Mouse (Mus musculus): ENCODE results near the gene Clcn2. TPM values are rescaled to one million over a fixed set of nuclear protein-coding genes. Genes with fewer than 3 reads are reported as not detected.

The Clcn2 gene
- total and polyA plus RNA-seq, 3 experiments, result 5.4 to 9.4 TPM; not detected in 1

DNA sequence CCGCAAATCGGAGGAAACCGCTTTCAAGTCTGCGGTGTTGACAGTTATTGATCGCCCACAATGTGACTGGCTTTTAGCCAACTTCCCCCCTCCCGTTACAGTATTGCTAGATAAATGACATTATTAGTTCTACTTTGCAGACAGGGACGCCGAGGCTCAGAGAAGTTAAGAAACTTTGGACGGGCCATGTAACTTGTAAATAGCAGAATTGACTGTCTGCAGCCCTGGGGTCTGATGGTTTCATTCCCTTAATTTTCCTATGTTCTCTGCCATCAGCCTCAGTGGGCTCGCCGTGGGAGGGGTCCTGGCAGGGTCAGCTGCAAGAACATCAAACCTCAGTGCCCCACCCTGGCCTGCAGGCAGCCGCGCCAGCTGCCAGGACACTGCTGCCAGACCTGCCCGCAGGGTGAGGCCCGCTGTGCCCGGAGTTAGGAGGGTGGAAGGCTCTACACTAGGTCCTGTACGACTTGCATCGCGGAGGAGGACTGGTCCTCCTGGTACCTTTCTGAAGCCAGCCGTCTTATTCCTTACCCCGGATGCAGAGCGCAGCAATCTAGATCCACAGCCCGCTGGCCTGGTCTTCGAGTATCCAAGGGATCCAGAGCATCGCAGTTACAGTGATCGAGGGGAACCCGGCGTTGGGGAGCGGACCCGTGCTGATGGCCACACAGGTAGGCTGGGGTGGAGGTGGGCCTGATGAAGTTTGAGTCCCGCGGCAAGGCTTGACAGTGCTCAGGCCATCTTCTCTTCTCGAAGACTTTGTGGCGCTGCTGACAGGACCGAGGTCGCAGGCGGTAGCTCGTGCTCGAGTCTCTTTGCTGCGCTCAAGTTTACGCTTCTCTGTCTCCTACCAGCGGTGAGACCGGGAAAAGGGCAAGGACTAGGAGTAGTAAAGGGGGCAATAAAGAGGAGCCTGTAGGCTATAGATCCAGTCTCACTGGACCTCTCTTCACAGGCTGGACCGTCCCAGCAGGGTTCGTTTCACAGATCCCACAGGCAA, 16.5 kb upstream of the Clcn2 start, which contains the start of gene Thpo:
TSS of gene Thpo (minus strand) at position 781 of the 1,000 bp plus-strand sequence.
- Histone ChIP-seq H3K9ac (ENCODE audit: control insufficient read depth, low read depth, low read length, poor library complexity, severe bottlenecking) (no peak within 1 kb of the TSS), H3K27me3 (ENCODE audit: control insufficient read depth in 1 of 2, insufficient read depth in 2 of 2, low read length in 2 of 2) (no peaks in the 10 kb centered on the region; a peak in 3 of 4 replicates), H3K79me2 (ENCODE audit: control insufficient read depth, insufficient read depth, low read length, poor library complexity) (no peaks in the 10 kb centered on the region), H3K4me3 (ENCODE audit: control insufficient read depth in 1 of 2, insufficient read depth in 1 of 2, low read depth in 2 of 2, low read length in 2 of 2) (no peak within 1 kb of the TSS), H3K4me1 (ENCODE audit: control insufficient read depth in 1 of 2, insufficient read depth in 2 of 2, low read length in 2 of 2) (no peaks in the 10 kb centered on the region), H3K27ac (ENCODE audit: control insufficient read depth, low read depth, low read length) (no peak within 1 kb of the TSS), H3K36me3 (ENCODE audit: control insufficient read depth in 1 of 2, insufficient read depth in 2 of 2, low read length in 2 of 2) (no peaks in the 10 kb centered on the region), H3K9me3 (replicated peaks; ENCODE audit: insufficient read depth, low read length) (no peaks in the 10 kb centered on the region)
- TF ChIP-seq NRF1 (IDR thresholded peaks at IDR 0.05; ENCODE audit: insufficient read depth, low read depth, low read length, poor library complexity, severe bottlenecking) (no peak), CTCF (IDR thresholded peaks at IDR 0.05 in 2 of 3, conservative IDR thresholded peaks at IDR 0.05 in 1 of 3; ENCODE audit: control insufficient read depth in 1 of 3, insufficient read depth in 1 of 3, low read depth in 2 of 3, low read length in 3 of 3, poor library complexity in 1 of 3, severe bottlenecking in 1 of 3) (no peak), E2F4 (IDR thresholded peaks at IDR 0.05; ENCODE audit: borderline replicate concordance, low read depth, low read length) (no peak), MAFK (IDR thresholded peaks at IDR 0.05; ENCODE audit: borderline replicate concordance, low read depth, low read length) (no peak), KAT2A (conservative IDR thresholded peaks at IDR 0.05; ENCODE audit: low read depth, low read length) (no peak), TAL1 (IDR thresholded peaks at IDR 0.05; ENCODE audit: low read length) (no peak), JUND (IDR thresholded peaks at IDR 0.05; ENCODE audit: low read depth, low read length) (no peak), ELF1 (IDR thresholded peaks at IDR 0.05; ENCODE audit: low read depth, low read length) (no peak), SIN3A (IDR thresholded peaks at IDR 0.05; ENCODE audit: low read length) (no peak), MYC (IDR thresholded peaks at IDR 0.05; ENCODE audit: low read depth, low read length) (no peak), ZNF384 (IDR thresholded peaks at IDR 0.05; ENCODE audit: low read depth, low read length) (no peak), GATA1 (IDR thresholded peaks at IDR 0.05; ENCODE audit: low read depth, low read length) (no peak), ZMIZ1 (IDR thresholded peaks at IDR 0.05; ENCODE audit: low read depth, low read length) (no peak), ETS1 (IDR thresholded peaks at IDR 0.05; ENCODE audit: low read depth, low read length) (no peak), USF2 (IDR thresholded peaks at IDR 0.05; ENCODE audit: borderline replicate concordance in 1 of 2, insufficient read depth in 1 of 2, low read depth in 1 of 2, low read length in 2 of 2) (no peak), MEF2A (IDR thresholded peaks at IDR 0.05; ENCODE audit: extremely low read depth, insufficient replicate concordance, low read depth, low read length, poor library complexity, severe bottlenecking) (no peak)
- no peak for DNase-seq (ENCODE audit: low read depth, low spot score)

Measured in MEL (cell line).